Mouse (Mus musculus) brain, embryonic 14.5 days (tissue): Measurements from ENCODE around the gene Ube2ql1.

Source experiments
- CTCF ChIP-seq: fragments of 200-500 bp; IDR thresholded peaks from 2 replicates; pipeline ENCODE4 v1.5.1; 2012; ENCODE audit warnings: inconsistent platforms, mild to moderate bottlenecking, moderate library complexity, borderline replicate concordance; ENCODE audit not compliant: insufficient read depth, insufficient read length; ENCODE audit errors: extremely low read depth
- POLR2A ChIP-seq: fragments of 200-500 bp; IDR thresholded peaks from 2 replicates; pipeline ENCODE4 v1.6.1; 2012; ENCODE audit warnings: mild to moderate bottlenecking, inconsistent platforms, borderline replicate concordance; ENCODE audit not compliant: poor library complexity, insufficient read depth, insufficient read length, severe bottlenecking; ENCODE audit errors: extremely low read depth

DNA sequence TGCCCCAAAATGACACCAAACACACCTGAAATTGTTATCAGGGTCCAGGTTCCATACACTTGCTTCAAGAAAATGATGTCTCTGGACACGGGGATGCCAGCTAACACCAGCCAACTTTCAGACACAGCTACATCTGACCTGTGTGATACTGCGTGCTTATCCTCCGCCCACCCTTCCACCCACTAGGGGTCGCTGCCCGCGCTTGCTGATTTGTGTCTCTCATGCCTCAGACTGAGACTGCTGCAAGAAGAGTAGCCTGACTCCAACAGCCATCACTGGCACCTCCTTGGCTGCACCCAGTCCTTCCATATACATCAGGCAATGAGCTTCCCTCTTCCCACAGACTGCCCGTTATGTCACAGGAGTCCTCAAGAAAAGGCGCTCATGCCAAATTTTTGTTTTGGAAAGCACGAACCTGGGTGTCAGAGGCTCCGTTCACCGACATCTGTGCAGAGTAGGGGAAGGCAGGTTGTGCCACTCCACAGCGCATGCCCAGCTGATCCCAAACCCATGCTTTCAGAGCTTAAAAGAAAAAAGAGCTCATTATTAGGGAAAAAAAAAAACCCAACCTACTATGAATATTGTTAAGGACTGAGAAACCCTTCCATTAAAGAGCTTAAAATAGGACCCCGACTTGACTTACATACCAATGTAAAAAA, 43.2 kb downstream of the Ube2ql1 start:
- TF ChIP-seq CTCF, result peak; percentile 92
- TF ChIP-seq POLR2A, result no peak
